Mouse (Mus musculus) stomach, postnatal 0 days (tissue): ENCODE results near the gene Zfc3h1.

Experiments
- CTCF ChIP-seq: IDR thresholded peaks from 2 replicates; pipeline ENCODE4 v1.5.1; 2016; ENCODE audit warnings: antibody characterized with exemption, low read depth, mild to moderate bottlenecking, moderate library complexity
- EP300 ChIP-seq: optimal IDR thresholded peaks from 2 replicates; pipeline ENCODE3; 2016; ENCODE audit warnings: antibody characterized with exemption

DNA sequence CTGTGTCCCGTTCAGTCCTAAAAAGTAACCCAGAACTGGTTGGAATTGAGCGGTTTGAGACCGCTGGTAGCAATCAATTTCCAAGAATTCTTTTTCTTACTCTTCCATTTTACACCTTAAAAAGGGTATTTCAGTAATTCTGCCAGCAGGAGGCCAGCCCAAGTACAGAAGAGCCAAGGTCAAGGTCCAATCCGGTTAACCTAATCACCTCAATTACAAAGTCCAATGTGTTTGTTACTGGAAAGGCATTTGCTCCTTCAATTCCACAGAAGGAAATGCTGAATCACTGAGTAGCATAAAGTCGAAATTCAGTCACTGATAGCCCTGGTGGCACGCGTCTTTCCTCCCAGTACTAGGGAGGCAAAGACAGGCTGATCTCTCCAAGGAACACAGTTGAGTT lies 25.7 kb upstream of the Zfc3h1 start:
- TF ChIP-seq CTCF (peak; percentile 33), EP300 (no peak)
